Mouse (Mus musculus) c-Kit-positive CD71-negative TER-119-negative erythroid progenitor cells, embryonic 14.5 days (primary cell): ENCODE measurements around the gene Ankrd2.

Experiments used
- DNase-seq: peaks from one replicate; pipeline ENCODE4 v3.0.0-alpha.2; 2013; ENCODE audit warnings: low read depth

Gene Ankrd2

GRCm38 (mm10) chr19:42016251-42016650 is 19.5 kb upstream of the Ankrd2 start:
- DNase-seq = no peak

- DNase-seq = no peak
These were observed 19.0 kb upstream of the Ankrd2 start for GRCm38 (mm10) chr19:42016840-42017239.

- DNase-seq = peak; percentile 51
These were observed 18.2 kb upstream of the Ankrd2 start for GRCm38 (mm10) chr19:42017399-42018247.

- DNase-seq = peak; percentile 26
These were observed 16.7 kb upstream of the Ankrd2 start for GRCm38 (mm10) chr19:42019011-42019522.

- DNase-seq = no peak
These were observed 13.9 kb upstream of the Ankrd2 start for GRCm38 (mm10) chr19:42021681-42022541.

GRCm38 (mm10) chr19:42022542-42022848 is 13.3 kb upstream of the Ankrd2 start:
- no peak for DNase-seq

GRCm38 (mm10) chr19:42026158-42026557 is 9.6 kb upstream of the Ankrd2 start:
- DNase-seq = peak; percentile 68

GRCm38 (mm10) chr19:42031112-42031511 is 4.7 kb upstream of the Ankrd2 start:
- DNase-seq = no peak

GRCm38 (mm10) chr19:42033611-42034010 is 2.2 kb upstream of the Ankrd2 start:
- no peak for DNase-seq

- DNase-seq = no peak
These were observed 1.5 kb upstream of the Ankrd2 start for GRCm38 (mm10) chr19:42034146-42034775.

- no peak for DNase-seq
These were observed 832 bp upstream of the Ankrd2 start for GRCm38 (mm10) chr19:42034881-42035455.

GRCm38 (mm10) chr19:42036357-42036756 is 557 bp downstream of the Ankrd2 start:
- no peak for DNase-seq

GRCm38 (mm10) chr19:42037167-42037702 is 1.4 kb downstream of the Ankrd2 start:
- no peak for DNase-seq

GRCm38 (mm10) chr19:42038310-42038709 is 2.5 kb downstream of the Ankrd2 start:
- no peak for DNase-seq

GRCm38 (mm10) chr19:42043988-42044387 is 8.2 kb downstream of the Ankrd2 start:
- no peak for DNase-seq

GRCm38 (mm10) chr19:42045269-42046102 is 9.7 kb downstream of the Ankrd2 start, which contains the start of gene Hoga1:
Gene Hoga1 (plus strand): TSS chr19:42045610.
- DNase-seq = peak; percentile 71

- no peak for DNase-seq
These were observed 14.5 kb downstream of the Ankrd2 start for GRCm38 (mm10) chr19:42050251-42050650.

GRCm38 (mm10) chr19:42051351-42051750 is 15.6 kb downstream of the Ankrd2 start:
- no peak for DNase-seq

- no peak for DNase-seq
These were observed 16.1 kb downstream of the Ankrd2 start, which contains the start of gene 4933411K16Rik for GRCm38 (mm10) chr19:42051948-42052347. Gene 4933411K16Rik (plus strand): TSS chr19:42052248.

- no peak for DNase-seq
These were observed 18.5 kb downstream of the Ankrd2 start for GRCm38 (mm10) chr19:42054255-42054654.

- DNase-seq = no peak
These were observed 20.1 kb downstream of the Ankrd2 start for GRCm38 (mm10) chr19:42055881-42056280.
